ENCODE assay signal across 23 mouse cellular contexts in genomic region chr6:43537252-43537870, GRCm38 (mm10).
DNase-seq lines count a peak whose midpoint lies in the region; ATAC-seq and TF ChIP-seq lines count a peak whose summit lies in the region.
"Had no signal": no experiment of that assay in that cellular context is flagged by ENCODE, and none has a peak within 500 bp of the region (broad histone marks: within the 10 kb centered on the region; RNA-seq: fewer than 3 reads in every experiment).

No protein-coding gene starts in this region.

- H3K4me3 ChIP-seq in lung, embryonic 15.5 days = no peak overlapping the region
- no peak overlapping the region for H3K4me3 ChIP-seq in lung, adult 2 months (replicated peaks; ENCODE audit: extremely low read depth, low read depth, low read length)
- no peak overlapping the region for H3K4me3 ChIP-seq in neural tube, embryonic 14.5 days (ENCODE audit: low read depth, low read length)
- no peak overlapping the region for H3K4me3 ChIP-seq in left cerebral cortex, adult 2 months
- H3K4me3 ChIP-seq: embryonic facial prominence, embryonic 12.5 days; forebrain, embryonic 12.5 days; heart, adult 2 months; heart, embryonic 15.5 days; hindbrain, embryonic 13.5 days had no signal

- no peak overlapping the region for H3K4me2 ChIP-seq in lung, embryonic 15.5 days
- no peak overlapping the region for H3K4me2 ChIP-seq in neural tube, embryonic 14.5 days (ENCODE audit: low read depth, low read length)
- H3K4me2 ChIP-seq: embryonic facial prominence, embryonic 12.5 days; forebrain, embryonic 12.5 days; heart, embryonic 11.5 days; heart, embryonic 15.5 days; hindbrain, embryonic 13.5 days had no signal

- H3K27ac ChIP-seq in lung, embryonic 15.5 days = peak overlapping the region; percentile 69
- no peak overlapping the region for H3K27ac ChIP-seq in neural tube, embryonic 14.5 days (ENCODE audit: low read depth, low read length)
- H3K27ac ChIP-seq in left cerebral cortex, adult 2 months = no peak overlapping the region
- H3K27ac ChIP-seq: embryonic facial prominence, embryonic 12.5 days; forebrain, embryonic 12.5 days; heart, adult 2 months; heart, embryonic 15.5 days; hindbrain, embryonic 13.5 days; hindbrain, postnatal 0 days had no signal

- TF ChIP-seq POLR2A in lung, adult 2 months (IDR thresholded peaks at IDR 0.05; ENCODE audit: borderline replicate concordance, extremely low read depth, low read depth, low read length) = no peak

- no peak overlapping the region for H3K9ac ChIP-seq in lung, embryonic 15.5 days
- no peak overlapping the region for H3K9ac ChIP-seq in neural tube, embryonic 14.5 days (replicated peaks; ENCODE audit: low read depth, low read length)
- H3K9ac ChIP-seq: embryonic facial prominence, embryonic 12.5 days; forebrain, embryonic 12.5 days; heart, embryonic 15.5 days; hindbrain, embryonic 13.5 days had no signal

- 64% methylated on average over 2 of the region's 2 CpGs for WGBS in lung, embryonic 15.5 days
- WGBS in lung, adult 2 months = 57% methylated on average over 2 of the region's 2 CpGs
- WGBS in neural tube, embryonic 14.5 days = 74% methylated on average over 2 of the region's 2 CpGs

- no peaks in the 10 kb centered on the region for H3K27me3 ChIP-seq in lung, embryonic 15.5 days
- H3K27me3 ChIP-seq in neural tube, embryonic 14.5 days (ENCODE audit: control insufficient read depth, insufficient read depth, low read length) = no peaks in the 10 kb centered on the region
- H3K27me3 ChIP-seq: embryonic facial prominence, embryonic 12.5 days; forebrain, embryonic 12.5 days; heart, embryonic 15.5 days; hindbrain, embryonic 13.5 days had no signal

- no peaks in the 10 kb centered on the region for H3K9me3 ChIP-seq in lung, embryonic 15.5 days
- no peaks in the 10 kb centered on the region for H3K9me3 ChIP-seq in neural tube, embryonic 14.5 days (ENCODE audit: control insufficient read depth, low read length)
- H3K9me3 ChIP-seq: embryonic facial prominence, embryonic 12.5 days; forebrain, embryonic 12.5 days; G1E; heart, embryonic 15.5 days; hindbrain, embryonic 13.5 days had no signal

- TF ChIP-seq CTCF in lung, adult 2 months (IDR thresholded peaks at IDR 0.05; ENCODE audit: insufficient read depth, low read length) = no peak
- TF ChIP-seq CTCF in left cerebral cortex, adult 2 months (IDR thresholded peaks at IDR 0.05) = no peak

- H3K36me3 ChIP-seq in lung, embryonic 15.5 days = no peaks in the 10 kb centered on the region
- H3K36me3 ChIP-seq in neural tube, embryonic 14.5 days (ENCODE audit: control insufficient read depth, insufficient read depth, low read length) = no peaks in the 10 kb centered on the region
- H3K36me3 ChIP-seq: embryonic facial prominence, embryonic 12.5 days; forebrain, embryonic 12.5 days; G1E; heart, embryonic 15.5 days; hindbrain, embryonic 13.5 days had no signal

- intact Hi-C loops in left cerebral cortex, postnatal 36 days (cut with DNase I) = no loop called here
- intact Hi-C loops in left cerebral cortex, adult 2 months (cut with DNase I) = no loop called here

- peak; percentile 76; the same call in 1 of the 2 replicates for ATAC-seq in lung, embryonic 15.5 days (ENCODE audit: borderline replicate concordance, extremely low read depth, low FRiP score, low TSS enrichment)
- peak; percentile 28; the same call in 1 of the 2 replicates for ATAC-seq in neural tube, embryonic 14.5 days (ENCODE audit: low read depth)
- ATAC-seq: forebrain, embryonic 16.5 days; hindbrain, postnatal 0 days had no signal

- 0 out of 2 replicates have a peak, but pooled peaks cover 6% of the 10 kb centered on the region for H3K4me1 ChIP-seq in lung, embryonic 15.5 days
- no peaks in the 10 kb centered on the region for H3K4me1 ChIP-seq in lung, adult 2 months (ENCODE audit: control insufficient read depth, insufficient read depth, low read length)
- H3K4me1 ChIP-seq in neural tube, embryonic 14.5 days (ENCODE audit: control insufficient read depth, insufficient read depth, low read length) = no peaks in the 10 kb centered on the region
- H3K4me1 ChIP-seq: embryonic facial prominence, embryonic 12.5 days; forebrain, embryonic 12.5 days; heart, embryonic 15.5 days; hindbrain, embryonic 13.5 days had no signal

- DNase-seq in lung, adult 2 months = no peak
- DNase-seq in neural tube, embryonic 10.5 days (ENCODE audit: extremely low spot score, low spot score) = no peak
- DNase-seq in ZHBTc4 (ENCODE audit: low read depth, low spot score) = peak; percentile 52
- no peak for DNase-seq in left cerebral cortex, postnatal 36 days (ENCODE audit: low spot score in 2 of 2)
- no peak for DNase-seq in left cerebral cortex, adult 2 months (ENCODE audit: extremely low spot score in 1 of 2, low spot score in 2 of 2)
- DNase-seq: adrenal gland, adult 8-10 months; adrenal gland, postnatal 36 days; cerebellum, adult 8-10 months; cerebellum, postnatal 14 days; embryo, embryonic 11 days; gastrocnemius, postnatal 14 days; heart, adult 2 months; heart, postnatal 14 days had no signal
